Mouse (Mus musculus): ENCODE measurements around the gene Olfr1371.

DNA sequence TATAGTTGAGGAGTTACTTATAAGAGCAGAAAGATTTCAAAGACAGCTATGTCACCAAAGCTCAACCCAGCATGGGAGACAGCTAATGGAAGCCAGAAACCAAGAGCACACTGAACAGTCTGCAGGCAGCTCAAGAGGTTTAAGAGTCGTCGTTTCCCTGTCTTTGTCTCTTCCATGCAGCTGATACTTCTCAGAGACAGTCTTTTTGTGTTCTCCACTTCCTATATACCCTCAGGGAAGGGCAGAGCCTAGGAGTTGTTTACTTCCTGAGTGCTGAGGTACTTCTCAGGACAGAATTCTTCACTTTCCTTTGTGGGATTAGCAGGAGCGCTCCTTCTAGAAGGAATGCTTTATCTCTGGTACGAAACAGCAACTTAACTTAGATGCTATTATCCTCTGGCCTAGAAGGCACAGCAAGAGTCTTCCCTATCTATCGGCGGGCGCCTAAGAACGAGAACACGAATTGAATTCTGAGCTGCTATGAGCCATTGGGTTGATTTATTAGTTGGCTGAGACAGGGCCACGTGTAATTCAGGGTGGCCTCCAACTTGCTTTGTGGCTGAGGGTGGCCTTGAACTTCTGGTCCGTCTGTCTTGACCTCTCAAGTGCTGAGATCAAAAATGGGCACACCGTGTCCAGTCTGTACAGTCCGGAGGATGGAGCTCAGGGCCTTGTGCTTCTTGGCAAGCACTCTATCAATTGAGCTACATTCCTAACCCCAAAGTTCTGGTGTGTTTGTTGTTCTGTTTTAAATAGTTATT lies 13.9 kb upstream of the Olfr1371 start:
- no peak for TF ChIP-seq CTCF (IDR thresholded peaks at IDR 0.05; ENCODE audit: insufficient read depth, low read depth, low read length)
- TF ChIP-seq POLR2A (IDR thresholded peaks at IDR 0.05; ENCODE audit: insufficient read depth, low read depth, low read length) = no peak
